Mouse (Mus musculus): ENCODE data around the gene Mbd6. TPM values are rescaled to one million over a fixed set of nuclear protein-coding genes. Genes with fewer than 3 reads are reported as not detected.
A peak's percentile ranks its signal among the peaks of the same experiment; 100 is the strongest.
"Not testable (repeated sequence)": the region's sequence is repeated elsewhere in the genome, so short reads cannot be mapped to it uniquely, and the experiment has no call there.

The Mbd6 gene
- polyA plus RNA-seq, 1 experiment: 50.0 TPM

GRCm38 (mm10) chr10:127314950-127315349 is 26.1 kb upstream of the Mbd6 start:
- DNase-seq (ENCODE audit: extremely low spot score in 1 of 2, low spot score in 1 of 2): not testable (repeated sequence)

DNA sequence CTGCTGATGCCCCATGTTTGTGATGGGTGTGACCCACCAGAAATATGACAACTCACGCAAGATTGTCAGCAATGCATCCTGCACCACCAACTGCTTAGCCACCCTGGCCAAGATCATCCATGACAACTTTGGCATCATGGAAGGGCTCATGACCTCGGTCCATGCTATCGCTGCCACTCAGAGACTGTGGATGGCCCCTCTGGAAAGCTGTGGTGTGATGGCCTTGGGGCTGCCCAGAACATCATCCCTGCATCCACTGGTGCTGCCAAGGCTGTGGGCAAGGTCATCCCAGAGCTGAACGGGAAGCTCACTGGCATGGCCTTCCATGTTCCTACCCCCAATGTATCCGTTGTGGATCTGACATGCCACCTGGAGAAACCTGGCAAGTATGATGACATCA is 24.7 kb upstream of the Mbd6 start:
- not testable (repeated sequence) for DNase-seq (ENCODE audit: extremely low spot score in 1 of 2, low spot score in 1 of 2)

DNA sequence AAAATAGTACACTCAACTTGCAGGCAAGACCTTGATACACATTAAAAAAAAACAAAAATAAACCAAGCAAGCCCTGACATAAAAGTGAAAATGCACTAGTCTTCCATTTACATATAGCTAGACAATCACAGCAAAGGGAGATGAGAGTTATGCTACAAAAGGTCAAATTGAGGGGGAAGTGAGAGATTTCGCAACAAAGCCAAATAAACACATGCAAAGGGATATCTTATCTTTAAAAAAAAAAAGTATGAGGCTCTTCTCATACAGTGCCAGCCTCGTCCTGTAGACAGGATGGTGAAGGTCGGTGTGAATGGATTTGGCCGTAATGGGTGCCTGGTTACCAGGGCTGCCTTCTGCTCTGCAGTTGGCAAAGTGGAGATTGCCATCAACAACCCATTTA is 24.0 kb upstream of the Mbd6 start:
- no peak for DNase-seq (ENCODE audit: extremely low spot score in 1 of 2, low spot score in 1 of 2)

- peak; percentile 56 to 87 for DNase-seq (ENCODE audit: extremely low spot score in 1 of 2, low spot score in 1 of 2)
Measured at GRCm38 (mm10) chr10:127312356-127312676, 23.5 kb upstream of the Mbd6 start.

GRCm38 (mm10) chr10:127311476-127312355 is 22.9 kb upstream of the Mbd6 start, which contains the start of gene Mars:
Gene Mars, minus strand, starts transcription at chr10:127311786.
- peak; percentile 94 to 98 for DNase-seq (ENCODE audit: extremely low spot score in 1 of 2, low spot score in 1 of 2)

GRCm38 (mm10) chr10:127310523-127311475 is 22.0 kb upstream of the Mbd6 start:
- DNase-seq (ENCODE audit: extremely low spot score in 1 of 2, low spot score in 1 of 2): no peak

DNA sequence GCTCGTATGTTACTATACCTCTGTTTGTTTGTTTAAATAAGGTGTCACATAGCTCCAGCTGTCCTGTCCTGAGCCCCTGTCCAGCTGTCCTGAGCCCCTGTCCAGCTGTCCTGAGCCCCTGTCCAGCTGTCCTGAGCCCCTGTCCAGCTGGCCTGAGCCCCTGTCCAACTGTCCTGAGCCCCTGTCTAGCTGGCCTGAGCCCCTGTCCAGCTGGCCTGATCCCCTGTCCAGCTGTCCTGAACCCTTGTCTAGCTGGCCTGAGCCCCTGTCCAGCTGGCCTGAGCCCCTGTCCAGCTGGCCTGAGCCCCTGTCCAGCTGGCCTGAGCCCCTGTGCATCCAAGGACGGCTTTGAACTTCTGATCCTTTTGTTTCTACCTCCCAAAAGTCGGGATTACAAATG is 20.3 kb upstream of the Mbd6 start:
- DNase-seq (ENCODE audit: extremely low spot score in 1 of 2, low spot score in 1 of 2): not testable (repeated sequence)

- DNase-seq (ENCODE audit: extremely low spot score in 1 of 2, low spot score in 1 of 2): no peak
Measured at GRCm38 (mm10) chr10:127303136-127303535, 14.3 kb upstream of the Mbd6 start.

DNA sequence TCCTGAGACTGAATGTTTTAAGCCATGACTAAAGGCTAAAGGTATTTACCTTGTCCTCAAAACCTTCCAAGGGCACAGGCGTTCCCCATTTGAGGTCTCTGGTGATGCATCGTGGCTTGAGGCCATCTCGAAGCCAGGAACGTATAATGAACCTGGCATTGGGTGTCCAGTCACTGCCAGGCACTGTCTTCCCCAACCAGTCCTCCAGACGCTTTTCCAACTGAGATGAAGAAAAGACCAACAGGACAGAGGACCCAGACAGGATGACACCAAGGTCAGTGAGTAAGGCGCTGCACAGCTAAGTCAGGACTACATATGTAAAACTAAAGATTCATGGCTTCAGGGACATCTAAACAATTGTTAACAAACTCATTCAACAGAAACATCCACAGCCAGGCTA is 11.5 kb upstream of the Mbd6 start:
- no peak for DNase-seq (ENCODE audit: extremely low spot score in 1 of 2, low spot score in 1 of 2)

- DNase-seq (ENCODE audit: extremely low spot score in 1 of 2, low spot score in 1 of 2): no peak
Measured at GRCm38 (mm10) chr10:127297015-127297871, 8.4 kb upstream of the Mbd6 start.

GRCm38 (mm10) chr10:127295986-127296794 is 7.4 kb upstream of the Mbd6 start:
- DNase-seq (ENCODE audit: extremely low spot score in 1 of 2, low spot score in 1 of 2): no peak

- no peak for DNase-seq (ENCODE audit: extremely low spot score in 1 of 2, low spot score in 1 of 2)
Measured at GRCm38 (mm10) chr10:127294895-127295510, 6.2 kb upstream of the Mbd6 start.

GRCm38 (mm10) chr10:127293590-127294113 is 4.8 kb upstream of the Mbd6 start:
- DNase-seq (ENCODE audit: extremely low spot score in 1 of 2, low spot score in 1 of 2): no peak

GRCm38 (mm10) chr10:127292987-127293538 is 4.2 kb upstream of the Mbd6 start:
- peak in 1 of 2 experiments; percentile 45 for DNase-seq (ENCODE audit: extremely low spot score in 1 of 2, low spot score in 1 of 2)

- no peak for DNase-seq (ENCODE audit: extremely low spot score in 1 of 2, low spot score in 1 of 2)
Measured at GRCm38 (mm10) chr10:127291881-127292638, 3.2 kb upstream of the Mbd6 start.

DNA sequence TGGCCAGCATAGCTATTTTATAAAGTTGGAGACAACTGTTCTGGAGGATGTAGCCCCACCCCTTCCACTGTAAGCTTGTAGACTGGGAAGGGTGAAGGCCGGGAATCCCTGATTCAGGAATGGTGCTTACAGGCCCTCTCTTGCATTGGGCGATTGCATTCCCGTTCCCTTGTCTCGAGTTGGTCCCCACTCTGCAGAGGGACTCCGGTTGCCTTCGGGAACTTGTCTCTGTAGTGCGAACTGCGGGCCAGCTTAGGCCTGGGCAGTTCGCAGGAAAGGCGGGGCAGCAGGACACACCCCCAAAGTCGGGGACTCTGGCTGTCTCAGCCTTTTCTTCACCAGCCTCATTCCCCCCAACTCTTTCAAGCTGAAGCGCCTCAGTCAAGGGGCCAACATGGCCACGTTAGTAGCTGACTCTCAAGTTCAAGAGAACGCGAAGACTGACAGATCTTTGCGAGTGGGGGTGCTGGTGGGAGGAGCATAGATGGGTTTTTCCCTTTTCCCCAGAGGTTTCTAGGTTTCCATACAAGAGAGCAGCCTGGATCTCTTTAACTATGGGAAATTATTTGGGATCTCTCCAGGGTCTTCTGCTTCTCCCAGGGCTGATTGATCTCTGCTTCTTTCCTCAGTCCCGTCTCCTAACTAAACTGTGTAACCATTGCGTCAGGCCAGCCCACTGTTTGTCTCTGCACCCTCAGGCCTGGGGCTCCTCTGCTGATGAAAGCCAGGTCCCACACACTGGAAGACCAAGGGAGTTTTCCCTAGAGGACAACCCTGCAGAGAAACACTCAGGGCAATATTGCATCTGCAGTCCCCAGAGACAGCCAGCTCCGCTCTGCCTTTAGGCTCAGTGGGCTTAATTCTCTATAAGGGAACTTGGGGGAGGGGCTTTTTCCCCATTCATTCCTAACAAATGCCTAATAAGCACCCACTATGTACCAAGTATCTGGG is 2.4 kb upstream of the Mbd6 start:
- peak in 1 of 2 experiments; percentile 45 for DNase-seq (ENCODE audit: extremely low spot score in 1 of 2, low spot score in 1 of 2)
